Mouse (Mus musculus) bone marrow macrophage, adult 2 months (primary cell): ENCODE data around the gene Zfp94. TPM values are rescaled to one million over a fixed set of nuclear protein-coding genes. Genes with fewer than 3 reads are reported as not detected.

ENCODE experiments used
- H3K27ac ChIP-seq: 2 replicates; pipeline ENCODE4 v1.5.1; 2012; ENCODE audit warnings: low read depth, low read length; ENCODE audit not compliant: insufficient read depth
- H3K4me1 ChIP-seq: 2 replicates; pipeline ENCODE4 v1.6.1; 2012; ENCODE audit warnings: low read length; ENCODE audit not compliant: control insufficient read depth, insufficient read depth
- H3K4me3 ChIP-seq: 2 replicates; pipeline ENCODE4 v1.5.1; 2012; ENCODE audit warnings: mild to moderate bottlenecking, low read length, moderate library complexity; ENCODE audit not compliant: insufficient read depth
- CTCF ChIP-seq: IDR thresholded peaks from 2 replicates; pipeline ENCODE4 v1.5.1; 2012; ENCODE audit warnings: low read depth, mild to moderate bottlenecking, low read length, moderate library complexity
- POLR2A ChIP-seq: IDR thresholded peaks from 2 replicates; pipeline ENCODE4 v1.6.1; 2012; ENCODE audit warnings: mild to moderate bottlenecking, low read depth, low read length, borderline replicate concordance
- polyA plus RNA-seq: library from polyadenylated mRNA; stranded (reverse); fragments of >200 nt; gene quantifications from 2 replicates; pipeline ENCODE4 v1.2.4, GENCODE M21; 2012; ENCODE audit not compliant: missing spikeins, insufficient read depth, insufficient read length

The Zfp94 gene
- polyA plus RNA-seq, 1 experiment = 5.3 TPM

- H3K4me1 ChIP-seq = peaks cover 8% of the 10 kb centered on the region
- H3K4me3 ChIP-seq = no peak overlapping the region
- TF ChIP-seq POLR2A (no peak), CTCF (no peak)
Measured at GRCm38 (mm10) chr7:24318942-24319341, 2.5 kb upstream of the Zfp94 start.

GRCm38 (mm10) chr7:24315726-24316566 is 520 bp downstream of the Zfp94 start:
- peaks cover 8% of the 10 kb centered on the region for H3K4me1 ChIP-seq
- no peak overlapping the region for H3K27ac ChIP-seq
- TF ChIP-seq CTCF = no peak
- TF ChIP-seq POLR2A = no peak
- peak overlapping the region; percentile 77 for H3K4me3 ChIP-seq

More at GRCm38 (mm10) chr7:24318942-24319341, 2.5 kb upstream of the Zfp94 start:
- no peak overlapping the region for H3K27ac ChIP-seq

GRCm38 (mm10) chr7:24300771-24301282 is 15.6 kb downstream of the Zfp94 start, which contains the start of gene Zfp61:
Gene Zfp61, minus strand, starts transcription at chr7:24301232.
- Histone ChIP-seq H3K27ac (no peak within 1 kb of the TSS), H3K4me3 (peak within 1 kb of the TSS; percentile 13; the same call in 1 of the 2 replicates), H3K4me1 (peaks cover 3% of the 10 kb centered on the region)
- TF ChIP-seq CTCF = no peak
- no peak for TF ChIP-seq POLR2A

- peak overlapping the region; percentile 46 for H3K4me3 ChIP-seq
- peaks cover 3% of the 10 kb centered on the region for H3K4me1 ChIP-seq
- no peak overlapping the region for H3K27ac ChIP-seq
- TF ChIP-seq POLR2A = no peak
- TF ChIP-seq CTCF = no peak
Measured at GRCm38 (mm10) chr7:24299823-24300481, 16.5 kb downstream of the Zfp94 start.

- no peak for TF ChIP-seq CTCF
- TF ChIP-seq POLR2A = no peak
- H3K4me1 ChIP-seq = peaks cover 3% of the 10 kb centered on the region
- no peak overlapping the region for H3K27ac ChIP-seq
- H3K4me3 ChIP-seq = peak overlapping the region; percentile 91
Measured at GRCm38 (mm10) chr7:24298973-24299708, 17.3 kb downstream of the Zfp94 start.

GRCm38 (mm10) chr7:24298635-24298972 is 17.9 kb downstream of the Zfp94 start:
- Histone ChIP-seq H3K27ac (no peak overlapping the region), H3K4me3 (peak overlapping the region; percentile 91), H3K4me1 (peaks cover 3% of the 10 kb centered on the region)
- TF ChIP-seq CTCF = no peak
- TF ChIP-seq POLR2A = no peak

GRCm38 (mm10) chr7:24297361-24298095 is 18.9 kb downstream of the Zfp94 start:
- Histone ChIP-seq H3K27ac (no peak overlapping the region), H3K4me3 (no peak overlapping the region), H3K4me1 (peaks cover 3% of the 10 kb centered on the region)
- no peak for TF ChIP-seq CTCF
- TF ChIP-seq POLR2A = no peak

GRCm38 (mm10) chr7:24296386-24296785 is 20.1 kb downstream of the Zfp94 start:
- no peak overlapping the region for H3K4me3 ChIP-seq
- peaks cover 3% of the 10 kb centered on the region for H3K4me1 ChIP-seq
- no peak for TF ChIP-seq CTCF
- TF ChIP-seq POLR2A = no peak
- H3K27ac ChIP-seq = no peak overlapping the region

- Histone ChIP-seq H3K27ac (no peak overlapping the region), H3K4me1 (peaks cover 3% of the 10 kb centered on the region), H3K4me3 (no peak overlapping the region)
- TF ChIP-seq POLR2A = no peak
- no peak for TF ChIP-seq CTCF
Measured at GRCm38 (mm10) chr7:24295376-24295775, 21.1 kb downstream of the Zfp94 start.
